Mouse (Mus musculus) liver, postnatal 0 days (tissue): ENCODE results near the gene H2afv. TPM values are rescaled to one million over a fixed set of nuclear protein-coding genes. Genes with fewer than 3 reads are reported as not detected.

Experiments used
- ATAC-seq: fragments of 200-750 bp; cut with Nextera tagmentation; 2 replicates; pipeline ENCODE4 v1.8.0; 2017; ENCODE audit warnings: mild to moderate bottlenecking, moderate library complexity
- DNase-seq: peaks from one replicate; pipeline ENCODE4 v3.0.0-alpha.2; 2016
- H3K27ac ChIP-seq: fragments of 300-500 bp; sonication (generic); 2 replicates; pipeline ENCODE4 v1.5.1; 2014; ENCODE audit warnings: antibody characterized with exemption, moderate library complexity, mild to moderate bottlenecking, low read depth
- H3K27me3 ChIP-seq: fragments of 300-500 bp; sonication (generic); 2 replicates; pipeline ENCODE4 v1.6.1; 2014; ENCODE audit warnings: low read length, control low read depth, mixed read lengths; ENCODE audit not compliant: insufficient read depth
- H3K36me3 ChIP-seq: fragments of 300-500 bp; sonication (generic); replicated peaks from 2 replicates; pipeline ENCODE4 v1.6.1; 2014; ENCODE audit warnings: mild to moderate bottlenecking, control low read depth, low read length, moderate library complexity, mixed read lengths; ENCODE audit not compliant: insufficient read depth
- H3K4me1 ChIP-seq: fragments of 300-500 bp; sonication (generic); 2 replicates; pipeline ENCODE4 v1.6.1; 2014; ENCODE audit warnings: antibody characterized with exemption, mild to moderate bottlenecking, control low read depth; ENCODE audit not compliant: insufficient read depth
- H3K4me2 ChIP-seq: fragments of 300-500 bp; sonication (generic); 2 replicates; pipeline ENCODE4 v1.6.1; 2014; ENCODE audit warnings: low read depth, mild to moderate bottlenecking, low read length, moderate library complexity, mixed read lengths
- H3K4me3 ChIP-seq: fragments of 300-500 bp; sonication (generic); 2 replicates; pipeline ENCODE4 v1.5.1; 2014; ENCODE audit warnings: low read depth, low read length
- H3K9ac ChIP-seq: fragments of 300-500 bp; sonication (generic); replicated peaks from 2 replicates; pipeline ENCODE4 v1.6.1; 2014; ENCODE audit warnings: mild to moderate bottlenecking, moderate library complexity
- H3K9me3 ChIP-seq: fragments of 300-500 bp; sonication (generic); 2 replicates; pipeline ENCODE4 v1.6.1; 2016; ENCODE audit warnings: mild to moderate bottlenecking, control low read depth, low read length, mixed read lengths
- CTCF ChIP-seq: sonication (generic); IDR thresholded peaks from 2 replicates; pipeline ENCODE4 v1.5.1; 2016; ENCODE audit warnings: antibody characterized with exemption, low read depth
- EP300 ChIP-seq: IDR thresholded peaks from 2 replicates; pipeline ENCODE4 v1.6.1; 2016; ENCODE audit warnings: antibody characterized with exemption, low read depth, mild to moderate bottlenecking
- WGBS: fragments of 180-500 bp; shearing (Covaris S2); extraction: QIAGEN DNeasy Blood & Tissue Kit; methylation state at CpG from one replicate; pipeline ENCODE4 v1.1.7; 2014; ENCODE audit not compliant: insufficient replicate concordance; 5-methylcytosine and 5-hydroxymethylcytosine counted together
- microRNA-seq: library from miRNA; unstranded; fragments of <30 nt; microRNA quantifications from one replicate; pipeline ENCODE4, GENCODE M21; 2016
- polyA plus RNA-seq: library from polyadenylated mRNA; unstranded; fragments of >200 nt; fragmentation: Nextera tagmentation; extraction: Ambion mirVana; gene quantifications from 2 replicates; pipeline ENCODE4 v1.2.1, GENCODE M21; 2015

The H2afv gene
- polyA plus RNA-seq, 1 experiment from 2014 or later = 135 TPM

DNA sequence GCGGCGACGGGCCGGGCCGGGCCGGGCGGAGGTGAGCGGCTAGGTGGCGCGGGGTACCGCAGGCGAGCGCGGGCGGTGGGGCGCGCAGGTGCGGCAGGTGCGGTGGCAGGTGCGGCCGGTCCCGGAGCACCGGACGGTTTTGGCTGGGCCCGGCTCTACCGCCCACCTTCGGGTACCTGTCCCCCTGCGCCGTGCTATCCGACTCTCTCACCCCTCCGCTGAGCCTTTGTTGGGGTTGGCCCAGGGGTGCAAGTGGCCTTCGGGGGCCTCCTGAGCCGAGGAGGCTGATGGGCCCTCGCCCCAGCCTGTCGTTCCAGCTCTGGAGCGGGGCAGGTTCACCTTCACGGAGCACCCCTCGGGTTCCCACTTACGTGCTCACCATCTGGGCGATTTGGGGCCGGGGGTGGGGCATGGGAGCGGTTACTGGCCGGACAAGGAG lies 54.7 kb downstream of the H2afv start:
- Histone ChIP-seq H3K4me1 (peaks cover 22% of the 10 kb centered on the region), H3K36me3 (peaks cover 7% of the 10 kb centered on the region), H3K27ac (peak overlapping the region; percentile 96), H3K4me3 (peak overlapping the region; percentile 82), H3K27me3 (no peaks in the 10 kb centered on the region), H3K4me2 (peak overlapping the region; percentile 99), H3K9me3 (no peaks in the 10 kb centered on the region), H3K9ac (peak overlapping the region; percentile 93)
- peak; percentile 56 for DNase-seq
- under 1% methylated on average over 33 of the region's 43 CpGs for WGBS
- no peak for TF ChIP-seq CTCF
- no peak for TF ChIP-seq EP300
- ATAC-seq = peak; percentile 6

DNA sequence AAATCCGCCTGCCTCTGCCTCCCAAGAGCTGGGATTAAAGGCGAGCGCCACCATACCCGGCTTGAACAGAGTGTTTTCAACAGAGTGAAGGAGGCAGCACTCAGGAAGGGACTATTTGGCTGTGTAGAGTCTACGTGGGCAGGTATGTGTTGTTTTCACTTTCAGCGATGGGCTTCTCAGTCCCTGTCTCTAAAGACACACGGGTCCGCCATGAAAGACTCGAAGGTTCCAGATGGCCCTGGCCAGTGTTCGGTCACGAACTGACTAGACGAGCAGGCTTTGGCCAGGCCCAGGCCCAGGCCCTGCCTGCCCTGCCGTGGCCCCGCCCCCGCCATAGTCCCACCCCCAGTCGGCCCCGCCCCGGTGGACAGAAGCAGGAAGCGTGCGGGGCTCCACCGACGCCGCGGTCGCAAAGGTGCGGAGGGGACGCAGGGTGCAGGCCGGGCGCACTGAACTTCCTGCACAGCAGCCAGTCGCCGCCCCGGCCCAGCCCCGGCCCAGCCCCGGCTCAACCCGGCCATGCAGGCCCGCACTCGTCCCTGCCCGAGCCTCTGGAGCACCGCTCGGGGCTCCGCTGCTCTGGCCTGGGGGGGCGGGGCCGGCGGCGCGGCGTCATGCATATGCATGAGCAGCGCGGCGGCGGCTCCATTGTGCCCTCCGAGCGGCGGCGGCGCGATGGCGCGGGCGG lies 55.4 kb downstream of the H2afv start, which contains the start of gene Zmiz2:
TSS of gene Zmiz2 (plus strand) at position 349 of the 688 bp plus-strand sequence.
- Histone ChIP-seq H3K9ac (peak within 1 kb of the TSS; percentile 93), H3K36me3 (peaks cover 4% of the 10 kb centered on the region), H3K27ac (peak within 1 kb of the TSS; percentile 96), H3K4me1 (peaks cover 22% of the 10 kb centered on the region), H3K4me3 (peak within 1 kb of the TSS; percentile 82), H3K27me3 (no peaks in the 10 kb centered on the region), H3K9me3 (no peaks in the 10 kb centered on the region), H3K4me2 (peak within 1 kb of the TSS; percentile 99)
- WGBS = 9% methylated on average over 32 of the region's 60 CpGs
- DNase-seq = peak; percentile 96
- no peak for TF ChIP-seq CTCF
- ATAC-seq = peak; percentile 98

DNA sequence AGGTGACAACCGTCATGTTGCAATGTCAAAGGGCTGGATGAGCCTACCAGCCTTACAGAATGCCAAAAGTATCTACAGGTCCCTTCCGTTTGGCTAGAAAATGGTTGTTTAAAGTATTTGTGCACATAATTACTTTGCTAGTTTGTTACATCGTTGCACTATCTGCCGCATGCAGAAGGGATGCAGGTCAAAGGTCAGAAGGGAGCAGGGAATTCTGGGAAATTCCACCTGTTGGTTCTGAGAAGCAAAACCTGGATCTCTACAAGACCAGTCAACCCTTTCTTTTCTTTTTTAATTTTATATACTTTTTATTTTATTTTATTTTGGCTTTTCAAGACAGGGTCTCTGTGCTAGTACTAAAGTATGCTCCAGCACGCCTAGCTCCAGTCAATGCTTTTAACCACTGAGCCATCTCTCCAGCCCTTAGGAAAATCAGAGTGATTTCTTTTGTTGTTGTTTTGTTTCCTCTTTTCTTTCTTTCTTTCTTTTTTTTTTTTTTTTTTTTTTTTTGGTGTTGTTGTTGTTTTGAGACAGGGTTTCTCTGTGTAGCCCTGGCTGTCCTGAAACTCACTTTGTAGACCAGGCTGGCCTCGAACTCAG lies 56.0 kb downstream of the H2afv start:
- Histone ChIP-seq H3K4me3 (0 out of 2 replicates have a peak overlapping the region, but pooled peaks have one; percentile 82), H3K9me3 (no peaks in the 10 kb centered on the region), H3K27me3 (no peaks in the 10 kb centered on the region), H3K4me1 (peaks cover 22% of the 10 kb centered on the region), H3K36me3 (peaks cover 3% of the 10 kb centered on the region; the same call in 1 of the 2 replicates), H3K4me2 (peak overlapping the region; percentile 99; the same call in 1 of the 2 replicates), H3K27ac (peak overlapping the region; percentile 96), H3K9ac (peak overlapping the region; percentile 93)
- ATAC-seq (no peak), DNase-seq (no peak)
- TF ChIP-seq CTCF (no peak), EP300 (no peak)
- WGBS = 82% methylated on average over 6 of the region's 6 CpGs

DNA sequence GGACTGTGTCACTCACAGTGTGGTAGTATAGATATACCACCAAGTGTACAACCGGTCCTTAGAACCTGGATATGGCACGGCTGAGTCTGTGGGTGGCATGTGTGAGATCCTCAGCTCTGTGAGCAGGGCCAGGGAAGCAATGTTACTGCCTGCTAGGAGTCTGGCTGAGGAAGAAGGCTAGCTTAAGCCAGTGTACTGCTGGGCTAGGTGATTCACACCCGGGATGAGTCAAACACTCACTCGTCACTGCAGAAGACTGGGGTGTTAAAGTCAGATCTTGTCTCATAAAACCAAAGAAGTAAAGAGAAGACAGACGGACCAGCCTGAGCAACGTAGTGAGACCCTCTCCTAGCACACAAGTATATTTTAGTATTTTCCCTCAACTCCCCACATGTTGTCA lies 63.3 kb downstream of the H2afv start:
- 77% methylated on average over 6 of the region's 6 CpGs for WGBS
- no peaks in the 10 kb centered on the region for H3K4me1 ChIP-seq
- H3K4me3 ChIP-seq = no peak overlapping the region
- no peak overlapping the region for H3K9ac ChIP-seq
- H3K4me2 ChIP-seq = no peak overlapping the region
- no peak overlapping the region for H3K27ac ChIP-seq
- no peaks in the 10 kb centered on the region for H3K36me3 ChIP-seq
- ATAC-seq (no peak), DNase-seq (no peak)
- H3K27me3 ChIP-seq = no peaks in the 10 kb centered on the region
- TF ChIP-seq EP300 (no peak), CTCF (no peak)
- no peaks in the 10 kb centered on the region for H3K9me3 ChIP-seq

Small RNA genes within 50 kb of the gene (microRNA-seq; reads per million reads assigned to microRNA genes)
- gene Gm22123 (not detected), gene Mir7651 (1.2 reads per million)

Other genes with a start within 250 kb of the H2afv start
- gene A730071L15Rik, start 244.4 kb downstream of the H2afv start, polyA plus RNA-seq = 0.28 and 0.31 TPM in 2 replicates
- 7.7 and 9.2 TPM in 2 replicates for gene Nudcd3, start 244.0 kb downstream of the H2afv start, polyA plus RNA-seq
- not detected in 2 replicates for gene Npc1l1, start 214.3 kb downstream of the H2afv start, polyA plus RNA-seq
- gene Ddx56, start 176.7 kb downstream of the H2afv start, polyA plus RNA-seq = 32.5 and 33.8 TPM in 2 replicates
- 83.4 and 91.5 TPM in 2 replicates for gene Tmed4, start 169.6 kb downstream of the H2afv start, polyA plus RNA-seq
- 48.0 and 50.1 TPM in 2 replicates for gene Ogdh, start 152.8 kb downstream of the H2afv start, polyA plus RNA-seq
- gene Zmiz2, start 55.4 kb downstream of the H2afv start, polyA plus RNA-seq = 3.4 and 3.7 TPM in 2 replicates
- 2,313 and 2,332 TPM in 2 replicates for gene Ppia, start 29.0 kb downstream of the H2afv start, polyA plus RNA-seq
- 5.6 and 6.1 TPM in 2 replicates for gene Purb, start 31.5 kb upstream of the H2afv start, polyA plus RNA-seq
- 8.2 and 9.4 TPM in 2 replicates for gene Myo1g, start 76.5 kb upstream of the H2afv start, polyA plus RNA-seq
- 33.9 and 34.9 TPM in 2 replicates for gene Ccm2, start 102.4 kb upstream of the H2afv start, polyA plus RNA-seq
- 1.5 and 1.6 TPM in 2 replicates for gene Nacad, start 161.6 kb upstream of the H2afv start, polyA plus RNA-seq
- gene Tbrg4, start 181.6 kb upstream of the H2afv start, polyA plus RNA-seq = 19.6 and 23.5 TPM in 2 replicates
- gene Wap, start 194.2 kb upstream of the H2afv start, polyA plus RNA-seq = not detected in 2 replicates
- gene Ramp3, start 214.1 kb upstream of the H2afv start, polyA plus RNA-seq = 0.20 and 0.28 TPM in 2 replicates